Mouse (Mus musculus) embryo, embryonic 10 days (tissue): ENCODE data around the gene Mepce.
A peak's percentile ranks its signal among the peaks of the same experiment; 100 is the strongest.
"Not testable (repeated sequence)": the region's sequence is repeated elsewhere in the genome, so short reads cannot be mapped to it uniquely, and the experiment has no call there.

Source experiments
- DNase-seq: peaks from one replicate; pipeline ENCODE4 v3.0.0-alpha.2; 2015; ENCODE audit warnings: low spot score

Mepce gene

DNA sequence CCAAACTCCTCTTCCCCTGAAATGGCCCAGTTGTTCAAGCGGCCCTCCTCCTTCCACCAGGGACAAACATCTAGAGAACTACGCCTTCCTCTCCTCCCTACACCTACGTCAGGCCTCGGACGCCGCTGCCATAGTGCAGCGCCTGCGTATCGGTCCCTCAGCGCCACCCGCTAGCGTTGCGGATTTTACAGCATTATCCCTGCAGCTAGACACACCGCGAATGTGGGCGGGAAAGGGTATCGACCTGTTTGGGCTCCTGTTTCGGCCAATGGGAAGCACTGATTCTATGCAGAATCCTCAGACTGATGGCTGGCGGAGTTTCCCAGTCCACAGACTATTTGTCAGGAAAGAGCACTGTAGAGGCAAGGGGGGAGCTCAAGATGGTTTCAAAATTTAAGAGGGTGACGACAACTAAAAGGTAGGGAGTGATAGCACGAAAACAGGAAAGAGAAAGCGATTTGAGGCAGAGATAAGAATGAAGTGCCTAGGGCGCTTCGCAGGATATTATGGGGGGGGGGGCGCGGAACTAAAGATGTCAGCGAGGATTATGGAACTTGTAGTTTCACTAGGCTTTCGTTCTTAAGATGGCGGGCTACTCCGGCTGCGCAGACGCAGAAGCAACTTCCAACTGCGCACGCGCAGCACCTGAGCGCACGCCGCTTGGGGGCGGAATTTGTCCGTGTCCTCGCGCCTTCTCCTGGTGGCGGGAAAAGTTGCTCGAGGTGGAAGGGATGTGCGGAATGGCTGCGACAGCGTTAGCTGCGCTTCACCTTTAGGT is at the start of gene Mepce, which contains the start of gene Zcwpw1:
Gene Mepce (minus strand): TSS at position 505 of the 778 bp plus-strand sequence.
Gene Zcwpw1 (plus strand): TSS at position 648 of the 778 bp plus-strand sequence.
- DNase-seq, result peak; percentile 98

DNA sequence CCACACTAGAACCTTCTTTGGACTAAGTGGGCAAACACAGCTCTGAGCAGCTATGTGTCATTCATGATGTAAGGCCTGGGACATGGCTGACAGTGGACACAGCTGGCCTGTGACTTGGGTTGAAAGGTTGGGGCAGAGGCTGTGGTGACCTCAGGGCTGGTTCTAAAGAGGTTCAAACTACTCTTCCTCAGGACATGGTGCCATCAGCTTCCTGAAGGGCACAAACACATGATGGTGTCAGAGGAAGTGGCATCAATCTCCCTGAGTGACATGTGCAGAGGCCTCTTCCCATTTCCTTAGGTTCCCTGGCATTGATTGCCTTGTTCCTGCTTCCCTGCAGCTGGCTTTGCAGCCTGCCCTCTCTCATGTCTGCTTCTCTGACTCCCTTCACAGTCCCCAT is 49.7 kb upstream of the Mepce start:
- DNase-seq, result not testable (repeated sequence)

- no peak for DNase-seq
Measured at GRCm38 (mm10) chr5:137836611-137837010, 49.2 kb upstream of the Mepce start.

GRCm38 (mm10) chr5:137835966-137836520 is 48.6 kb upstream of the Mepce start, which contains the start of gene Pilra:
Pilra (minus strand) TSS chr5:137836281.
- not testable (repeated sequence) for DNase-seq

- DNase-seq, result peak; percentile 6
Measured at GRCm38 (mm10) chr5:137833500-137833899, 46.0 kb upstream of the Mepce start.

DNA sequence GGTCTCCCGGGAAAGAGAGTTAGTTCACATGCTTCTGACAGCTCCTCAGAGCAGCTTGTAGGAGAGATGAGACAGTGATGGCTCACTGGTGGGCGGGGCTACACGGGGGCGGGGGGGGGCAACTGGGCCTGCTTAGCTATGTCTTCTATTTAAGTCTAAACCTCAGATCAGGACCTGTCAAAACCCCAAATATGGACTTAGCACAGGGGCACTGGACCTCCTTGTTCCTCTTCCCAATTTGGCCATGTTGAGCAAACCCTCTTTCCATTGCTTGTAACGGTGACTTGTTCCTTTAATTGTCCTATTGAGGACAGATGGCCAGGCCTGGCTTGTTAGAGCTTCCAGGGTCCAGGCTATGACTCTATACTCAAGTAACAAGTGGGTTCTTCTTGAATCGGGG is 44.1 kb upstream of the Mepce start:
- DNase-seq, result no peak

GRCm38 (mm10) chr5:137831106-137831505 is 43.7 kb upstream of the Mepce start:
- no peak for DNase-seq

DNA sequence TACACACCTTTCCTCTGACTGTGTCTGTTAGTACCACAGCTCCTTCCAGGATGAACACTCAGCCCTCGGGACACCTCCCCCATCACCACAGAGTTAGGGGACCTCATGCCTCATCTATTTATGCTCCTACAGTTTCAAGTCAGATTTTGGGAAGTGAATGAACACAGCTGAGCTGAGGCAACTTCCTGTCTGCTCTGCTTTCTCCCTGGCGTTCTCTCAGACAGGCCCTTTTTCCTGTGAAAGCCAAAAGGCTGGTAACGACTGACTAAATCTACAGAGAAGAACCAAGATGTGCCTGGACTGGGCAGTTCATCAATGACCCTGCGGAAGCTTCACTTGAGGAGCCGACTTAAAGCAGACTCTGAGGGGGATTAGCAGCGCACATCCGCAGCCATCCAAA is 42.8 kb upstream of the Mepce start:
- no peak for DNase-seq

GRCm38 (mm10) chr5:137828694-137829093 is 41.2 kb upstream of the Mepce start:
- no peak for DNase-seq

DNA sequence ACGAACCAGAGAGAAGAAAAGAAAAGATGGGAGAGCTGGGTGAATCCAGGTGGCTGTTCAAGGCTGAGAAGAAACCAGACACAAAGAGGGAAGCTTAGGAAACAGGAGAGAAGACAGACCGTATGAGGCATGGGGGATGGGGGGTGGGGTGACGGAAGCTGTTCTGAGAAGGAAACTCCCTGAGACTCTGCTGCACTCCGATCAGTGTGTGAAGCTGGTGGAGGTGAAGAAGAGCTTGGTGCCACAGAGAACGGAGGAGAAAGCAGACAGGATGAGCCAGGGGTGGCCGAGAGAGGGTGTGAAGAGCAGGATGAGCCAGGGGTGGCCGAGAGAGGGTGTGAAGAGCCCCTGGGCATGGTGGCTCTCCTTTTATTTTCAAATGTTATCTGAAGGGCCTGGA is 39.0 kb upstream of the Mepce start:
- no peak for DNase-seq

DNA sequence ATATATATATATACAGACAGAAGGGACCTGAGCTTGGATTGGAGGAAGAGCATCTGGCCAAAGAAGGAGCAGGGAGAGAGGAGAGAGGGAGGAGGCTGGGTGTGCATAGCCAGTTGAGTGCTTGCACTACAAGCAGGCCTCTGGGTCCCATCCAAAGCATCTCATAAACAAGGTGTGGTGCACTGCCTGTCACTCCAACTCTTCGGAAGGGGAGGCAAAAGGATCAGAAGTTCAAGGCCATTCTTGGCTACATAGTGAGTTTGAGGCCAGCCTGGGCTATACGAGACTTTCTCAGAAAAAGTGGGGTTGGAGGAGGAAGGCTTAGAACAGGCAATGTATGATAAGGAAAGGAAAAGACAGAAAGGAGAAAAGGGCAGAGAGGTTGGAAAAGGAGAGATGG is 38.5 kb upstream of the Mepce start:
- no peak for DNase-seq

DNA sequence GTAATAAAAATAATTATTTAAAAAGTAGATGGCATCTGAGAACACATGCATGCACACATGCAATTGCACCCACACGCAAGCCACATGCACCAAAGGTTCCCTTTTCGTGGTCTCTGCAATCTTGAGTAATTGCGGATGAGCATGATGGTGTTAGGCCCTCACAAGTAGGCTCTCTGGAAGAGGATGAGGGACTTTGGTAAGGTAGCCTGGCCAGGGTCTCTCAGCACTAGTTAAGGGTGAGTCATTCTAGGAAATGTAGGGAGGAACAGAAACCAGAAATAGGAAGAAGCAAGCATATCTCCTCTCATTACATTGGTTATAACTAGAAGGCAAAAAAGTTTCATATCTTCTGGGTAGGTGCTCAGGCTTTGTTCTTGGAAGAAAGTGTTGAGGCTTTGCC is 37.6 kb upstream of the Mepce start:
- DNase-seq, result no peak

DNA sequence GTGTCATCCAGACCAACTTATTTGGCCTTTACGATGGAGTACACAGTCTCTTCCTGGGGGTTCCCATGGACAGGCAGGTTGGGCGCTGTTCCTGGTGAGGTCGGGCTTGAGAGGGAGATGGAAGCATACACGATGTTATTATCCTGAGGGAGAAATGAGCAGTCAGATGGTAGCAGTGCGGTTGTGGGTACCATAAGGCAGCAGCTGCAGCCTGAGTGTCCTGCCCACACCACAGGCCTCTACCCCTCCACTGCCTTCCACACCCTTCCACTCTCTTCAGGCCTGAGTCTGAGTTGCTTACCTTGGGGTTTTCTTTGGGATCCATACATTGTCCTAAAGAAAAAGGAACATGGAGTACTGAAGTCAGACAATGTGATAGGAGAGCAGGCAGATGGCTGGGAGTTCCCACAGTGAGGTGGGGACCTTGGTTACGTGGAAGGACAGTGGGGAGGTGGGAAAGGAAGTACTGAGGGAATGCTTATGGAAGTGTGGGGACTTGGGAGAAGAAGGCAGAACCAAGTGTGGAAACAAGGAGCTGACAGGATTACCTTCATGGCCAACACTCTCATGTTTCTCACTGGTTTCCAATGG is 36.1 kb upstream of the Mepce start:
- DNase-seq, result no peak

- DNase-seq, result no peak
Measured at GRCm38 (mm10) chr5:137822602-137823001, 35.1 kb upstream of the Mepce start.

- DNase-seq, result no peak
Measured at GRCm38 (mm10) chr5:137822126-137822525, 34.7 kb upstream of the Mepce start.

DNA sequence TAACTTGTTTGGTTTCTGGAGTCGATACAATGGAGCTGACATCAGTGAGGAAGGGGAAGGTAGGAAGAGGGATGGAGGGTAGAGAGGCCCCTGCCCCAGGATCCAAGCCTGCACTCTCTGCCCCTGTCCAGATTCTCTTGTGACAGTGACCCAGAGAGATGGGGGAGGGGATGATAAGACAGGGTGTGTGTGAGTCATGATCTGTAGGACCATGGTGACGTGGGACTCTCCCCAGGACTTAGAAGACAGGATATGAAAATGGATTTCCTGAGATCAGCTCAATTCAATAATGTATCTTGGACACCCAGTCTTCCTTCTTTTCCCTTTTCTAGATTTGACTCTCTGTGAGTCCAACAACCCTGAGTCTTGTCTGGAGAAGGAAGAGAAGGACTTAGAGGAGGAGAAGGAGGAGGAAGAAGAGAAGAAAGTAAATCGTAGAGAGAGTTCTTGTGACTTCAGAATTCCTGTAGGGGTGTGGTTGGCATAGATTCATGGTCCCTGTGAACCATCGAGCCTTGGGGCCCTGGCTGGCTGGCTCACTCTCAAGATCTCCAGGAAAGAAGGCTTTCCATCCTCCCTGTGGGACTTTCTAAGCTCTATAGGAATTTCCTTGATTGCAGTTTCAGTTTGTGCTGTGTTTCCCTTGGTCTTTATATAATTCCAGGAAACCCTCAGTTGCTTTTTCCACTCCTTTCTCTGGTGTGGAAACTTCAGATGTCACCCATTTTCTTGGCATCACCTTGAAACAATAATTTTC is 30.2 kb upstream of the Mepce start:
- no peak for DNase-seq

DNA sequence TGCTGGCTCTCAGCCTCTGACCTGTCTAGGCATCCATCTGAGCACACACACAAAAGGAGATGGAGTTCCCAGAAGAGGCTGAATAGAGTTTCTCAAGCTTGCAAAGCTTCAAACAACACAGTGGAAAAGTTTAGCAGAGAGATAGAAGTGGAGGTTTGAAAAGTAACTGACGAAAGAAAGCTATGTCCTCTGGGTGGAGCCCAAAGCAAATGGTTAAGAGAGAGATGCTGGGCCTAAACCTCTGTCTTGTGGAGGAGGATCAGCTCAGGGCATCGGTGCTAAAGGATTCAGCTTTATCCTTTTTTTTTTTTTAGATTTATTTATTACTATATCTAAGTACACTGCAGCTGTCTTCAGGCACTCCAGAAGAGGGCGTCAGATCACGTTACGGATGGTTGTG is 20.9 kb upstream of the Mepce start:
- DNase-seq, result no peak

DNA sequence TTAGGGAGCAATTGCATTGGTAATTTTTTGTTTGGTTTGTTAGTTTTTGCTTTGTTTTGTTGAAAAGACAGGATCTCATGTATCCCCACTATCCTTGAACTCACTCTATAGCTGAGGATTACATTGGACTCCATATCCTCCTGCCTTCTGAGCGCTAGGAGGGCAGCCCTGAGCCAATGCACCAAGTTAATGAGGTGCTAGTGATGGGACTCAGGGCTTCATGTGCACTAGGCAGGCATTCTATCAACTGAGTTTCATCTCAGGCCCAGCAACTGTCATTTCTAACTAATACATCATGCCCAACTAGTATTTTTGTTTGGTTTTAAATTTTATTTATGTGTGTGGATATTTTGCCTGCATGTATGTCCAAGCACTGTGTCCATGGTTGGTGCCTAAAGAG is 18.7 kb upstream of the Mepce start:
- DNase-seq, result no peak

DNA sequence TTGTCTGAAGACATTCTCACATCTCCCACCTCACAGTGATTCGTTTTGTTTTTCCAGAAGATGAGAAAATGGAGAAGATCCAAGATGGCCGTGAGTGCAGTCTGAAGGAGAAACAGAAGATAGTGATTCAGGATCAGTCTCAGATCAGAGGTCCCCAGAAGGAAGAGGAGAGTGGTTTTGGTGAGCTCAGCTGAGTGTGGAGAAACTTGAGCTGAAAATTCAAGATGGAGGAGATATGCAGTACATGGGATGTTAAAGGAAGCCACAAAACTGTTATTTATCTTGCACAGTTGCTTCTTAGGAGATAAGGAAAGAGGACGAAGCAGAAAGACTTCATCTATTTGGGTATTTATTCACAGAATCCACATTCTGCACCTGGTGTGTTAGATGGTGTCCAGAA is 13.5 kb upstream of the Mepce start:
- no peak for DNase-seq

GRCm38 (mm10) chr5:137796606-137797005 is 9.2 kb upstream of the Mepce start:
- no peak for DNase-seq

- no peak for DNase-seq
Measured at GRCm38 (mm10) chr5:137791553-137791952, 4.1 kb upstream of the Mepce start.

- no peak for DNase-seq
Measured at GRCm38 (mm10) chr5:137788946-137789531, 1.6 kb upstream of the Mepce start.
